Mouse (Mus musculus) gastrocnemius, adult 2 months (tissue): Measurements from ENCODE around the gene Kcnmb2. TPM values are rescaled to one million over a fixed set of nuclear protein-coding genes. Genes with fewer than 3 reads are reported as not detected.

Source experiments
- DNase-seq: peaks from one replicate; pipeline ENCODE4 v3.0.0; 2022
- H3K27ac ChIP-seq: fragments of 200-600 bp; 2 replicates; pipeline ENCODE4 v1.8.1; 2022; ENCODE audit warnings: mild to moderate bottlenecking
- H3K4me3 ChIP-seq: fragments of 200-600 bp; 2 replicates; pipeline ENCODE4 v1.8.1; 2022; ENCODE audit warnings: mild to moderate bottlenecking, moderate library complexity
- CTCF ChIP-seq: fragments of 200-600 bp; IDR thresholded peaks from 2 replicates; pipeline ENCODE4 v1.8.1; 2022; ENCODE audit warnings: antibody characterized with exemption, mild to moderate bottlenecking, moderate library complexity
- intact Hi-C: fragments of 180-260 bp; cut with DNase I; formaldehyde crosslinking; loops from one replicate; pipeline ENCODE4 v1.15.1; 2025
- total RNA-seq, 2 experiments: library from RNA; stranded (reverse); gene quantifications; 2 replicates each; pipeline ENCODE4 v1.2.3; 2021

The Kcnmb2 gene
- total RNA-seq, 2 experiments from 2014 or later, result 0.11 TPM; not detected in 1

- Histone ChIP-seq H3K27ac (no peak overlapping the region), H3K4me3 (no peak overlapping the region)
- DNase-seq, result no peak
- intact Hi-C loops, result no loop called here
- no peak for TF ChIP-seq CTCF
Measured at GRCm38 (mm10) chr3:31955004-31955403, 52.7 kb downstream of the Kcnmb2 start.

- no peak overlapping the region for H3K27ac ChIP-seq
- intact Hi-C loops, result no loop called here
- no peak for DNase-seq
- H3K4me3 ChIP-seq, result no peak overlapping the region
- TF ChIP-seq CTCF, result no peak
Measured at GRCm38 (mm10) chr3:31959821-31960220, 57.5 kb downstream of the Kcnmb2 start.

GRCm38 (mm10) chr3:31961175-31961574, 58.9 kb downstream of the Kcnmb2 start:
- TF ChIP-seq CTCF, result no peak
- intact Hi-C loops, result no loop called here
- no peak for DNase-seq
- Histone ChIP-seq H3K27ac (no peak overlapping the region), H3K4me3 (no peak overlapping the region)

GRCm38 (mm10) chr3:31963076-31963475, 60.8 kb downstream of the Kcnmb2 start:
- no peak for DNase-seq
- intact Hi-C loops, result no loop called here
- no peak for TF ChIP-seq CTCF
- Histone ChIP-seq H3K4me3 (no peak overlapping the region), H3K27ac (no peak overlapping the region)

- no peak for DNase-seq
- intact Hi-C loops, result no loop called here
Measured at GRCm38 (mm10) chr3:31979661-31980060, 77.4 kb downstream of the Kcnmb2 start.

GRCm38 (mm10) chr3:31982444-31982843, 80.1 kb downstream of the Kcnmb2 start:
- H3K27ac ChIP-seq, result no peak overlapping the region

More at GRCm38 (mm10) chr3:31979661-31980060, 77.4 kb downstream of the Kcnmb2 start:
- Histone ChIP-seq H3K4me3 (no peak overlapping the region), H3K27ac (no peak overlapping the region)
- no peak for TF ChIP-seq CTCF

GRCm38 (mm10) chr3:31985103-31985502, 82.8 kb downstream of the Kcnmb2 start:
- Histone ChIP-seq H3K4me3 (no peak overlapping the region), H3K27ac (no peak overlapping the region)
- intact Hi-C loops, result no loop called here
- no peak for DNase-seq
- TF ChIP-seq CTCF, result no peak

More at GRCm38 (mm10) chr3:31982444-31982843, 80.1 kb downstream of the Kcnmb2 start:
- H3K4me3 ChIP-seq, result no peak overlapping the region
- DNase-seq, result no peak
- no peak for TF ChIP-seq CTCF
- intact Hi-C loops, result no loop called here

- no peak overlapping the region for H3K27ac ChIP-seq
- no peak for DNase-seq
- no peak for TF ChIP-seq CTCF
- intact Hi-C loops, result no loop called here
- H3K4me3 ChIP-seq, result no peak overlapping the region
Measured at GRCm38 (mm10) chr3:31991526-31992045, 89.3 kb downstream of the Kcnmb2 start.

- DNase-seq, result no peak
- intact Hi-C loops, result no loop called here
- Histone ChIP-seq H3K4me3 (no peak overlapping the region), H3K27ac (no peak overlapping the region)
- TF ChIP-seq CTCF, result no peak
Measured at GRCm38 (mm10) chr3:32011566-32011965, 109.3 kb downstream of the Kcnmb2 start.

GRCm38 (mm10) chr3:32012205-32012931, 110.1 kb downstream of the Kcnmb2 start:
- no peak for TF ChIP-seq CTCF
- no peak overlapping the region for H3K4me3 ChIP-seq
- intact Hi-C loops, result no loop called here
- no peak overlapping the region for H3K27ac ChIP-seq
- DNase-seq, result no peak

GRCm38 (mm10) chr3:32020981-32021380, 118.7 kb downstream of the Kcnmb2 start:
- H3K27ac ChIP-seq, result no peak overlapping the region
- TF ChIP-seq CTCF, result no peak
- H3K4me3 ChIP-seq, result no peak overlapping the region
- no peak for DNase-seq
- intact Hi-C loops, result no loop called here

GRCm38 (mm10) chr3:32029375-32030050, 127.2 kb downstream of the Kcnmb2 start:
- intact Hi-C loops, result no loop called here
- no peak for TF ChIP-seq CTCF
- H3K4me3 ChIP-seq, result no peak overlapping the region
- DNase-seq, result no peak
- H3K27ac ChIP-seq, result no peak overlapping the region

GRCm38 (mm10) chr3:32032381-32032780, 130.1 kb downstream of the Kcnmb2 start:
- no peak for DNase-seq
- intact Hi-C loops, result no loop called here
- TF ChIP-seq CTCF, result no peak
- Histone ChIP-seq H3K27ac (no peak overlapping the region), H3K4me3 (no peak overlapping the region)
